ENCODE assay signal across 7 mouse cellular contexts in genomic region chr17:47598580-47599304, GRCm38 (mm10). TPM values are rescaled to one million over a fixed set of nuclear protein-coding genes. Genes with fewer than 3 reads are reported as not detected.
A peak's percentile ranks its signal among the peaks of the same experiment; 100 is the strongest.
DNase-seq lines count a peak whose midpoint lies in the region; ATAC-seq and TF ChIP-seq lines count a peak whose summit lies in the region.
"Not testable (repeated sequence)": the region's sequence is repeated elsewhere in the genome, so short reads cannot be mapped to it uniquely, and the experiment has no call there.

No protein-coding gene starts in this region.

- not testable (repeated sequence) for H3K27me3 ChIP-seq in embryonic facial prominence, embryonic 10.5 days (replicated peaks; ENCODE audit: low read depth, poor library complexity, severe bottlenecking); heart, postnatal 0 days (ENCODE audit: control insufficient read depth, insufficient read depth, low read length); kidney, postnatal 0 days (ENCODE audit: insufficient read depth, low read length); liver, embryonic 15.5 days; midbrain, embryonic 10.5 days (ENCODE audit: low read depth, poor library complexity, severe bottlenecking)

- not testable (repeated sequence) for H3K9ac ChIP-seq in heart, postnatal 0 days (replicated peaks; ENCODE audit: low read depth, low read length); kidney, postnatal 0 days (ENCODE audit: low read depth, low read length)
- H3K9ac ChIP-seq in liver, embryonic 15.5 days, result peak overlapping the region; percentile 95

- not testable (repeated sequence) for TF ChIP-seq EP300 in heart, postnatal 0 days (IDR thresholded peaks at IDR 0.05; ENCODE audit: low read depth)

- not testable (repeated sequence) for DNase-seq in embryonic facial prominence, embryonic 10.5 days (ENCODE audit: low spot score); heart, postnatal 0 days (ENCODE audit: low spot score); kidney, postnatal 0 days (ENCODE audit: low spot score); midbrain, embryonic 10.5 days (ENCODE audit: low spot score)
- peak; percentile 94 for DNase-seq in heart, adult 11 months
- DNase-seq in spleen, postnatal 10 days (ENCODE audit: low spot score in 2 of 2), result peak; percentile 24 to 39

- not testable (repeated sequence) for H3K9me3 ChIP-seq in embryonic facial prominence, embryonic 10.5 days; heart, postnatal 0 days (replicated peaks; ENCODE audit: control insufficient read depth, low read length); kidney, postnatal 0 days (replicated peaks; ENCODE audit: low read length); liver, embryonic 15.5 days (replicated peaks); midbrain, embryonic 10.5 days (replicated peaks)

- H3K4me2 ChIP-seq in heart, postnatal 0 days (ENCODE audit: low read depth, low read length); kidney, postnatal 0 days (ENCODE audit: low read length): not testable (repeated sequence)
- H3K4me2 ChIP-seq in liver, embryonic 15.5 days, result peak overlapping the region; percentile 83

- not testable (repeated sequence) for ATAC-seq in heart, postnatal 0 days (ENCODE audit: insufficient read depth, low read depth); kidney, postnatal 0 days (replicated peaks; ENCODE audit: low FRiP score, low read depth); liver, embryonic 15.5 days (ENCODE audit: insufficient read depth)

- not testable (repeated sequence) for TF ChIP-seq CTCF in heart, postnatal 0 days (IDR thresholded peaks at IDR 0.05; ENCODE audit: low read depth); kidney, postnatal 0 days (IDR thresholded peaks at IDR 0.05; ENCODE audit: low read depth)

- H3K4me1 ChIP-seq in embryonic facial prominence, embryonic 10.5 days, result peaks cover 41% of the 10 kb centered on the region
- peaks cover 27% of the 10 kb centered on the region for H3K4me1 ChIP-seq in heart, postnatal 0 days (ENCODE audit: control insufficient read depth, insufficient read depth)
- H3K4me1 ChIP-seq in kidney, postnatal 0 days (replicated peaks; ENCODE audit: insufficient read depth, low read length), result peaks cover 22% of the 10 kb centered on the region; the same call in 1 of the 2 replicates
- H3K4me1 ChIP-seq in liver, embryonic 15.5 days (replicated peaks), result peaks cover 77% of the 10 kb centered on the region
- H3K4me1 ChIP-seq in midbrain, embryonic 10.5 days, result peaks cover 47% of the 10 kb centered on the region

- peak overlapping the region; percentile 96; the same call in 1 of the 2 replicates for H3K4me3 ChIP-seq in embryonic facial prominence, embryonic 10.5 days
- not testable (repeated sequence) for H3K4me3 ChIP-seq in heart, postnatal 0 days (ENCODE audit: low read depth, low read length); kidney, postnatal 0 days (replicated peaks; ENCODE audit: low read depth, low read length)
- peak overlapping the region; percentile 90 for H3K4me3 ChIP-seq in liver, embryonic 15.5 days (replicated peaks)
- H3K4me3 ChIP-seq in midbrain, embryonic 10.5 days, result peak overlapping the region; percentile 96; the same call in 1 of the 2 replicates

- peaks cover 71% of the 10 kb centered on the region for H3K36me3 ChIP-seq in embryonic facial prominence, embryonic 10.5 days (replicated peaks)
- H3K36me3 ChIP-seq in heart, postnatal 0 days (replicated peaks; ENCODE audit: control insufficient read depth, insufficient read depth, low read length), result peaks cover 59% of the 10 kb centered on the region
- peaks cover 34% of the 10 kb centered on the region for H3K36me3 ChIP-seq in kidney, postnatal 0 days (ENCODE audit: insufficient read depth, low read length)
- H3K36me3 ChIP-seq in liver, embryonic 15.5 days (replicated peaks), result peaks cover 88% of the 10 kb centered on the region
- H3K36me3 ChIP-seq in midbrain, embryonic 10.5 days, result peaks cover 67% of the 10 kb centered on the region

- not testable (repeated sequence) for H3K27ac ChIP-seq in embryonic facial prominence, embryonic 10.5 days (replicated peaks)
- H3K27ac ChIP-seq in heart, postnatal 0 days (ENCODE audit: low read depth), result peak overlapping the region; percentile 78
- H3K27ac ChIP-seq in kidney, postnatal 0 days, result peak overlapping the region; percentile 6; the same call in 1 of the 2 replicates
- H3K27ac ChIP-seq in liver, embryonic 15.5 days (replicated peaks), result peak overlapping the region; percentile 96
- H3K27ac ChIP-seq in midbrain, embryonic 10.5 days (replicated peaks), result peak overlapping the region; percentile 68

- WGBS in embryonic facial prominence, embryonic 10.5 days, result 83% methylated on average over 10 of the region's 10 CpGs
- WGBS in heart, postnatal 0 days, result 70% methylated on average over 10 of the region's 10 CpGs
- WGBS in kidney, postnatal 0 days, result 72% methylated on average over 9 of the region's 10 CpGs
- WGBS in liver, embryonic 15.5 days (ENCODE audit: insufficient replicate concordance), result 55% methylated on average over 10 of the region's 10 CpGs
- WGBS in midbrain, embryonic 10.5 days, result 85% methylated on average over 10 of the region's 10 CpGs

RNA-seq across cellular contexts. Expression of gene Bysl, which starts 12.6 kb away (rescaled TPM):
- polyA plus RNA-seq in embryonic facial prominence, embryonic 10.5 days (2016; fragmentation: Nextera tagmentation; extraction: Ambion mirVana), result 43.8 and 44.7 TPM in 2 replicates
- total RNA-seq in heart, postnatal 0 days (2014; rRNA removed; ENCODE audit: low replicate concordance), result 14.3 and 17.4 TPM in 2 replicates
- 15.8 and 19.9 TPM in 2 replicates for polyA plus RNA-seq in heart, postnatal 0 days (2015; fragmentation: Nextera tagmentation; extraction: Ambion mirVana)
- polyA plus RNA-seq in kidney, postnatal 0 days (2015; fragmentation: Nextera tagmentation; extraction: Ambion mirVana), result 14.7 and 15.7 TPM in 2 replicates
- polyA plus RNA-seq in liver, embryonic 15.5 days (2015; fragmentation: Nextera tagmentation; extraction: Ambion mirVana), result 16.5 and 18.0 TPM in 2 replicates
- polyA plus RNA-seq in midbrain, embryonic 10.5 days (2016; fragmentation: Nextera tagmentation; extraction: Ambion mirVana), result 41.2 and 41.9 TPM in 2 replicates

RNA-seq across cellular contexts. Expression of gene Med20, which starts 12.6 kb away (rescaled TPM):
- polyA plus RNA-seq in embryonic facial prominence, embryonic 10.5 days (2016; fragmentation: Nextera tagmentation; extraction: Ambion mirVana), result 46.7 and 48.9 TPM in 2 replicates
- 26.5 and 30.1 TPM in 2 replicates for total RNA-seq in heart, postnatal 0 days (2014; rRNA removed; ENCODE audit: low replicate concordance)
- polyA plus RNA-seq in heart, postnatal 0 days (2015; fragmentation: Nextera tagmentation; extraction: Ambion mirVana), result 21.8 and 26.3 TPM in 2 replicates
- polyA plus RNA-seq in kidney, postnatal 0 days (2015; fragmentation: Nextera tagmentation; extraction: Ambion mirVana), result 37.6 and 37.9 TPM in 2 replicates
- polyA plus RNA-seq in liver, embryonic 15.5 days (2015; fragmentation: Nextera tagmentation; extraction: Ambion mirVana), result 21.6 and 26.0 TPM in 2 replicates
- polyA plus RNA-seq in midbrain, embryonic 10.5 days (2016; fragmentation: Nextera tagmentation; extraction: Ambion mirVana), result 43.2 and 45.9 TPM in 2 replicates

RNA-seq across cellular contexts. Expression of gene Gm20517, which starts 12.6 kb away (rescaled TPM):
- 1.6 and 2.4 TPM in 2 replicates for polyA plus RNA-seq in embryonic facial prominence, embryonic 10.5 days (2016; fragmentation: Nextera tagmentation; extraction: Ambion mirVana)
- total RNA-seq in heart, postnatal 0 days (2014; rRNA removed; ENCODE audit: low replicate concordance), result 2.3 TPM in 1 of 2 replicates, not detected in the other
- polyA plus RNA-seq in heart, postnatal 0 days (2015; fragmentation: Nextera tagmentation; extraction: Ambion mirVana), result 1.4 and 1.7 TPM in 2 replicates
- 1.5 and 1.8 TPM in 2 replicates for polyA plus RNA-seq in kidney, postnatal 0 days (2015; fragmentation: Nextera tagmentation; extraction: Ambion mirVana)
- polyA plus RNA-seq in liver, embryonic 15.5 days (2015; fragmentation: Nextera tagmentation; extraction: Ambion mirVana), result 2.1 and 2.4 TPM in 2 replicates
- polyA plus RNA-seq in midbrain, embryonic 10.5 days (2016; fragmentation: Nextera tagmentation; extraction: Ambion mirVana), result 1.4 and 2.2 TPM in 2 replicates

RNA-seq across cellular contexts. Expression of gene Usp49, which starts 31.7 kb away (rescaled TPM):
- 4.1 and 5.4 TPM in 2 replicates for polyA plus RNA-seq in embryonic facial prominence, embryonic 10.5 days (2016; fragmentation: Nextera tagmentation; extraction: Ambion mirVana)
- total RNA-seq in heart, postnatal 0 days (2014; rRNA removed; ENCODE audit: low replicate concordance), result 3.5 and 10.8 TPM in 2 replicates
- 1.4 TPM in 2 replicates for polyA plus RNA-seq in heart, postnatal 0 days (2015; fragmentation: Nextera tagmentation; extraction: Ambion mirVana)
- polyA plus RNA-seq in kidney, postnatal 0 days (2015; fragmentation: Nextera tagmentation; extraction: Ambion mirVana), result 2.9 and 4.1 TPM in 2 replicates
- 2.8 and 3.7 TPM in 2 replicates for polyA plus RNA-seq in liver, embryonic 15.5 days (2015; fragmentation: Nextera tagmentation; extraction: Ambion mirVana)
- 4.9 and 7.3 TPM in 2 replicates for polyA plus RNA-seq in midbrain, embryonic 10.5 days (2016; fragmentation: Nextera tagmentation; extraction: Ambion mirVana)
